Mouse (Mus musculus): ENCODE data around the gene Slc39a9.

DNA sequence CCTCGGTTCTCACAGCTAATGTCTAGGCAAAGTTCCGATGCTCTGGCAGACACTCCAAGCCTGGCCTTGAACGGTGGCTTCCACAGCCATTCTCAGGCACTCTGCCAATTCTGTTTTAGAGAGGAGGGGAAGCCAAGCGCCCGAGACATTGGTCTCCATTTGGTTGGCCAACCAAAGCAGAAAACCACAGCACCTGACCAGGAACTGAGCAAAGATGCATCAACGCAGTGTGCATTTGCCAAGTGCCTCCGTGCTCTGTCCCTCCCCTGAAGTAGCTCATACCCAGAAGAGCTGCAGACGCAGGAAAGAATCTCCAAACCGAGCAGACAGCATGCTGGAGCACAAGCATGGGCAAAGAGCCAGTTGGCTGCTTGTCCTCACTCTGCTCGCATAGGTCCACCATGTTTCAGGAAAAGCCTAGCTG is 44.1 kb downstream of the Slc39a9 start:
- no peak for TF ChIP-seq POLR2A (IDR thresholded peaks at IDR 0.05; ENCODE audit: low read depth, low read length)
- no peak for TF ChIP-seq CTCF (IDR thresholded peaks at IDR 0.05; ENCODE audit: borderline replicate concordance, insufficient read depth, low read length)
